Mouse (Mus musculus) lung, postnatal 4 days (tissue): ENCODE data around the gene Ankrd44.
A peak's percentile ranks its signal among the peaks of the same experiment; 100 is the strongest.
"Not testable (repeated sequence)": the region's sequence is repeated elsewhere in the genome, so short reads cannot be mapped to it uniquely, and the experiment has no call there.

Experiments used
- DNase-seq, 2 experiments: peaks; one replicate each; pipeline ENCODE4 v3.0.0; 2021

Ankrd44 gene

DNA sequence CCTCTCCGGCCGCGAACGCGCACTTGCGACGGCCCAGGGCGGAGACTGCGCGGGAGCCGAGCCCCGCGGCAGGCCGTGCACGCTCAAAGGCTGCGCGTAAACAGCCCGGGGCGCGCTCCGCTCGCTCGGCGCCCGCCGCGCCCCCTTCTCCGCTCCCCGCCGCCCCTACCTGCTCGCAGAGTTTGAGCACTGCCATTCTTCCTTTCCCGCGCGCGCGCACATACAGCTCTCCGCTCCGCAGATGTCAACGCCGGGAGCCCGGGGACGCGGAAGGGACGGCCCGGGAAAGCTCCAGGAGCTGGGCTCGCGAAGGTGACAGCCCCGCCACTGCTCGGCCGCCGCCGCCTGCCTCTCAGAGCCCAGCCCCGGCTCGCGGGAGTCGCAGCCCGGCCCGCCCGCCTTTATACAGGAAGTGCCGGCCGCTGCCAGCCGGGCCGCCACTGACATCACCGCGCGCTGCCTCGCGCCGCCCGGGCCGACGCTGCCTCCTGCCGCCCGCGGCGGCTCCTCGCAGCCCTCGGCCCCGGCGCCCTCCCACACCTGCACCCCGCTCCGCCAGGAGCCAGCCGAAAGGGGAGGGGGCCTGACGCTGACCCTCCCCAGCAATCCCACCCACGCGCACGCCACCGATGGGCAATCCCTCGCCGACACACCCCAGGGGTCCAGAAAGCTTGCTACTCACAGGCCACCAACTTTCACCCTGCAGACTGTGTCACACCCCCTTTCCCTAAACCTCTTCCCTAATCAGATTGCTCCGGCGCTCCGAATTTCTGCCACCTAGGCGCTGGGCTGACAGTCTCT lies at the start of gene Ankrd44:
Gene Ankrd44 (minus strand): TSS at position 417 of the 801 bp plus-strand sequence.
- DNase-seq, result peak; percentile 92 to 94

DNA sequence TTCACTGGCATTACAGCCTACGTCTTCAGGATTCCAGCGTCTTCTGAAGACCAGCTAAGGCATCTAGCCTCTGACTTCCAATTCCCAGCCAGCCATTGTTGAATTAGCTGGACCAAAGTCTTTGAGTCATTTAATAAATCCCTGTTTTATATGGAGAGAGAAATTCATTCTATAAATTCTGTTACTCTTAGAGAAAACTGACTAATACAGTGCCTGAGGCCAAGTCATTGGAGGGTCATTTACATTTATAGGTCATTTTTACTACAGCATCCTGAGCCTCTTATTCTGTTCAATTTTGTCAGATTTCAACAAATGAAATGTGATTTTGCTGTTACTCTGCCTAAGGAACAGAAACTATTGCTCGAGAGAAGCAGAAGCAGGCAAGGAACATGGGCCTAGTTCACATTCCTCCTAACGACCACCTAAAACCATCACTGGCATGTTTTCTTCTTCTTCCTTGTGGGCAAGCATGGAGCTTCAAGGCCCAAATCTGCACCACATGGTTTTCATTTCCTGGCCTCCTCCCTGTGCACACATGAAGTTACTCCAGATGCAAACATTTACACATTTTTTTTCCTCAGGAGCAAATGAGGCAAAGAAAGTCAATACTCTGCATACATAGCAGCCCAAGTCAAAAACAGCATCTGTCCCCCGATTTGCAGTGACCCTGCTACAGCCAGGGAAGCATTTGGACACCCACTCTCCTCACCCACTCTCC lies 45.7 kb upstream of the Ankrd44 start:
- no peak for DNase-seq

DNA sequence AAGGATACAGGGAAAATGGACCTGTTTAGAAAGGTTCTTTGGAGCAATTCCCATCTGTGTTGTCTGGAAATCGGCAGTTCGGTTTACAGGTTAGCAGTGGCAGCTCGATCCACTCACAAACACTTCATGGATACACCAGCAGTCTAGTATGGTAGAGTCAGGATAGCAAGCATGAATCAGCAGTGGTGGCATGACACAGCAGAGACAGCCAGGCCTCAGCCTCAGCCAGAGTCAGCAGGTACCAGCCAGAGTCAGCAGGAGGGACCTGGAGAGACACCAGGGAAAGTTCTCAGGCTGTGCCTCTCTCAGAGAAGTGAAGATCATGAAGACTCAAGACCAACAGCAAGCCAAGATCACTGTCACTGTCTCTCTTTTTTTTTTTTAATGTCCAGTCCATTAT lies 40.7 kb upstream of the Ankrd44 start:
- no peak for DNase-seq

DNA sequence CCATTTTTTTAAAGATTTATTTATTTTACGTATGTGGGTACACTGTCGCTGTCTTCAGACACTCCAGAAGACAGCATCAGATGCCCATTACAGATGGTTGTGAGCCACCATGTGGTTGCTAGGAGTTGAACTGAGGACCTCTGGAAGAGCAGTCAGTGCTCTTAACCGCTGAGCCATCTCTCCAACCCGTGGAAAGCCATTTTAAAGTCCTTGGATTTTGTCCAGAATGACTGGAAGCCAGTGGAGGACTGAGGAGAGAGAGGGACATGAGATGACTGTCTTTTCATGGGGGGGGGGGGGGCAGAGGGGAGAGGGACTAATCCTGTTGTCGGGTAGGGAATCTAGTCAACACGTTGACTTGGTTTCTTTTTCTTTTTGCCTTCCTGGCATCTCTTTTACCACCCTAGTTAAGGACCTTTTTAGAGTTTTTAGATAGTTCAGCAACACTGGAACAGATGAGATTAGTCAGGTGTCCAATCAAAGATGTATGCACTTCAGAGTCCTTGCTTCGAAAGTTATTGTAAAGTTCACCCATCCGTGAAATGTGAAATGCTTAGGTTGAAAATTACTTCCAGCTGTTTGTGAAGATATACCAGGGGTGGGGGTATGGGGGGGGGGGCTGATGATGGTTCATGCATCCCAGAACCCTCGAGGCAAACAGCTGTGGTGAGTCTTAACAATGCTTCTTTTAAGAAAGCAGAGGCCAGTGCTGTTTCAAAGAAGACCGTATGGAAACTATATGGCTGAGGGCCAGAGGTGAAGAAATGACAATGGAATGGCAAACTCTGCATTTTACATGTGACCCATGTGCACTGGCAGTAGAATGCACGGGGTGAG lies 39.2 kb upstream of the Ankrd44 start:
- no peak for DNase-seq

DNA sequence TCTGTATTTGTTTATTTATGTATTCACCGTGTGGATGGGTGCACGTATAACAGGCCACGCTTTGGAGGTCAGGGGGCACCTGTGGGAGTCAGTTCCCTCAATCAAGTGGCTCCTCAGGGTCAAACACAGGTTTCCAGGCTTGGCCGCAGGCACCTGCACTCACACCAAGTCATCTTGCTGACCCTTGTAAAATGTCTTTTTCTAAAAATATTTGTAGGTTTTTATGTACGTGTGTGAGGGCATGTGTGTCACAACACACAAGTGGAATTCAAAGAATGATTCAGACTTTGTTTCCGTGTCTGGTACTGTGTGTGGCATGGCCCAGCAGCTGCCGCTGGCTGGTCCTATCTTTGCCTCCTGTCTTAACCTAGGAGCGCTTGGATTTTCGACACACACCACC lies 35.5 kb upstream of the Ankrd44 start:
- no peak for DNase-seq

DNA sequence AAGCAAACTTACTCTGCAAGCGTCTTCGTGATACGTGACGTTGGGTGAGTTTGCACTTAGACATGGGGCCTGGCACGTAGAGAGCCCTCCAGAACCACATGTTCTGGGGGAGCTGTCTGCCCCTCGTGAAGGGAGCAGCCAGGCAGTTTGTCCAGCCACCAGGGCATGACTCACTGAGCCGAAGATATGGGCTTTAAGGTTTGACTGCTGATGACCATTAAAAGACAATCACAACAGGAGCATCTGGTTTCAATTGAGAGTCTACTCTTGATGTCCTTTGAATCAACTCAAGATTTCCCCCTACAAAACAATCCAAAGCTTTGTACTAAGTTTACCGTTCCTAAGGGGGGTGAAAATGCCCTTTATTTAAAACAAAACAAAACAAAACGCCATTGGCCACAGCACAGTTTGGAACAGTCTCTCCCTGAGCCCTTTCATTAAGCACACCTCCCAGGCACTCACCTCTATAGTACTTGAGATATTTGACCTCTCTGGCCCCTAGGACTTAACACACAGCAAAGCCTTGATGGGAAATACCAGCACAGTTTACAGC lies 34.5 kb upstream of the Ankrd44 start:
- DNase-seq, result no peak

DNA sequence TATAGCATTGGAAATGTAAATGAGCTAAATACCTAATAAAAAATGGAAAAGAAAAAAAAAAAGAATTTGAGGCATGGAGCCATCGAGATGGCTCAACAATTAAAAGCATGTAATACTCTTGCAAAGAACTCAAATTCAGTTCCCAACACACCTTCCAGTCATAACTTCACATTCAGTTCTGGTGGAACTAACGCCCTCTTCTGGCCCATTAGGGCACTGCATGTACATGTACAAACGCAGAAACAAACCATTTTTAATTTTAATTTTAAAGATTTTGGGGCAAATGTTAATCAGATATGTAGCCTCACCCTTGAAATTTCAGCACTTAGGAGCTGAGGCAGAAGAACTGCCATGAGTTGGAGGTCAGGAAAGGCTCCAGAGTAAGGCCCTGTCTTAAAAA lies 32.3 kb upstream of the Ankrd44 start:
- no peak for DNase-seq

DNA sequence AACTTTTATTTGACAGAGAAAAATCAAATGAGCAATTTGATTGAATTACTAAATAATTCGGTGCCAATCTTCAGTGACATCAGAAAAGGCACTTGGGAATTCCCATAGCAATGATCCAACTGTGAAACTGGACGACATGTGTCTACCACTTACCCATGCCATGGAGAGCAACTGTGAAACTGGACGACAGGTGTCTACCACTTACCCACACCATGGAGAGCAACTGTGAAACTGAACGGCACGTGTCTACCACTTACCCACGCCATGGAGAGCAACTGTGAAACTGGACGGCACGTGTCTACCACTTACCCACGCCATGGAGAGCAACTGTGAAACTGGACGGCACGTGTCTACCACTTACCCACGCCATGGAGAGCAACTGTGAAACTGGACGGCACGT lies 30.8 kb upstream of the Ankrd44 start:
- DNase-seq, result not testable (repeated sequence)

DNA sequence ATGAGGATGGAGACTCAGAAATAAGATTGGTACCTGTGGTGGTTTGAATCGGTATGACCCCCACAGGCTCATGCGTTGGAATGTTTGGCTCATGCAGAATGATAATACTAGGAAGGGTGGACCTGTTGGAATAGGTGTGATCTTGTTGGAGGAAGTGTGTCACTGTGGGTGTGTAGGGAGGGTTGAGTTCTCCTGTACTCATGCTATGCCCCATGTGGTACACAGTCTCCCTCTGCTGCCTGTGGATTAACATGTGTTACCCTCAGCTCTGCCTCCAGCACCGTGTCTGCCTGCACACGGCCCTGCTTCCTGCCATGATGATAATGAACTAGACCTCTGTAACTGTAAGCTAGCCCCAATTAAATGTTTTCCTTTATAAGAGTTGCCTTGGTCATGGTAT lies 28.7 kb upstream of the Ankrd44 start:
- no peak for DNase-seq

DNA sequence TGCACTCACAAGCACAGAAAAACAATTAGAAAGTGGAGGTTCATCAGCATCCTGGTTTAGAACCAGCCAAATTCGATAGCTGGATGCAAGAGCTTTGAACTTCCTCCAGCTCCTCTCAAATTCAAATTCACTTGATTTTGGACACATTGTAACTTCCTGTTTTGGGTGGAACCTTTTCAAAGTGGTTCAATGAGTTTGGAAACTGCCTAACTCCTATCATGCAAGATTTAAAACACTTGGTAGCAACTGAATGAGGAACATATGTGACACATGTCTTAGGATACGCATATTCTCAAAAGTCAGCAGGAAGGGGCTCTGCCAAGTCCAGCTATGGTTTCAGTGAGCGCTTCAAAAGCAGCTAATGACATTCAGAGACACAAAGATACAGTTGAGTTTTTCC lies 18.5 kb upstream of the Ankrd44 start:
- no peak for DNase-seq

DNA sequence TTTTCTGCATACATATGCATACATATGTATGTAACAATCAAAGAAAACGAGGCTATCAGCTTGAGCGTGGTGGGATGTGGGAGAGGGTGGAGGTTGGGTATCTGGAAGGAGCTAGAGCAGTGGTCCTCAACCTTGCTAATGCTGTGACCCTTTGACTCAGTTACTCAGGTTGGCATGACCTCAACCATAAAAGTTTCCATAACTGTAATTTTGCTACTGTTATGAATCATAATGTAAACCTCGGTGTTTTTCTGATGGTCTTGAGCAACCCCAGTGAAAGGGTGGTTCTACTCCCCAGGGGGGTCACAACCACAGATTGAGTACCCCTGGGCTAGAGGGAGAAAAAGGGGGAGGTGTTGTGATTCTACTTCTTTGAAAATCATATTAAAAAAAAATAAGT lies 9.3 kb upstream of the Ankrd44 start:
- DNase-seq, result no peak

DNA sequence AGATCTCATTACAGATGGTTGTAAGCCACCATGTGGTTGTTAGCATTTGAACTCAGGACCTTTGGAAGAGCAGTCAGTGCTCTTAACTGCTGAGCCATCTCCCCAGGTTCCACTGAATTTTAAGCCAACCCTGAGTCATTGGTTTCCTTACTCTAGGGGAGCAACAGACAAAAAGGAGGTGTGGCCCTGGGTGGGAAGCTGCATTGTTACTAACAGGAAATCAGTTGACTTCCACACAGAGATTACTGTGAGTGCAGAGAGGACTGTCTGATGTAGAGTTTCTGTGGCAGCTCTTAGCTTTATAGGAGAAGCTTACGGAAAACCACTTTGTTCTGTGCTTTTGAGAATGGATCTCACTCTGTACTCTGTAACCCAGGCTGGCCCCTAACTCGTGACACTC lies 8.7 kb upstream of the Ankrd44 start:
- no peak for DNase-seq

DNA sequence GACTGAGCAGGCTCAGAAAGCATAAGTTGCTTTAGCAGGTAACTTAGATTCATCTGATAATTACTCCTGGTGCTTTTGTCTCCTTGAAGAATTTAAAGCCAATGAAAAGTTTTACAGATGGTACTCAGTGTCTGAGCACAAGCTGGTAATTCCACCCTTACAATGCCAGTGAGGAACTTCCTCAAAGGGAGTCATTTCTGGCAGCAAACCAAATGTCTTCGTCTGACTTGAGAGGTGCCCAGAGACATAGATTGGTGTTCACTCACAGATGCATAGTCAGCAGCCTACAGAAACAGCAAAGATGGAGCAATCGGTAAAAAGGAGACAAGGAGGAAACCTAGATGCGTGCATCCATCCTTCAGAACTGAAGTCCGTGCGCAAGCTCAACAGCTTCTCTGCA lies 7.5 kb upstream of the Ankrd44 start:
- no peak for DNase-seq

DNA sequence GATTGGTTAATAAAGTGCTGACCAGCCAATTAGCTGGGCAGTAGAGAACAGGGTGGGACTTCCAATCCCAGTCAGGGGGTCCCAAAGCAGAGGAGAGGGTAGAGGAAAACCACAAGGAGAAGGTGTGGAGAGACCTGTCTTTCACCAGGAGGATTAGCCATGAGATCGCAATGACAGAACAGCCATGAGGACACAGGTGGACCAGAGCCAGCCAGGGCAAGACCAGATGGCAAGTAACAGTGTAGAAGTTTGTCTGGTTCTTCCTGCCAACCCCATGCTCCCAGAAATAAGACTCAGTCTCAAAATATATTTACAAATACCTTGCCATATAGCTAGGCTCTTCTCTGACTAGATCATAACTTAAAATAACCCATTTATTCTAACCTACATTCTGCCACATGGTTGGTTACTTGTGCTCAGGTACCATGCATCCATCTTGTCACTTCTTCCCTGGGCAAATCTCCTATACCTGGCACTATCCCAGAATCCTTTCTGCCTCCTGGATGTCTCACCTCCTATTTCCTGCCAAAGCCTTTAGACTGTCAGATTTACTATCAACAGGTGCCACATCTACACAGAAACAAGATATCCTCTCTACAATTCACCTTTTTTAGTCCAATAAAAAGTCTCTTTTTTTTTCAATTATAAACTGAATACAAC lies 6.4 kb upstream of the Ankrd44 start:
- DNase-seq, result no peak

DNA sequence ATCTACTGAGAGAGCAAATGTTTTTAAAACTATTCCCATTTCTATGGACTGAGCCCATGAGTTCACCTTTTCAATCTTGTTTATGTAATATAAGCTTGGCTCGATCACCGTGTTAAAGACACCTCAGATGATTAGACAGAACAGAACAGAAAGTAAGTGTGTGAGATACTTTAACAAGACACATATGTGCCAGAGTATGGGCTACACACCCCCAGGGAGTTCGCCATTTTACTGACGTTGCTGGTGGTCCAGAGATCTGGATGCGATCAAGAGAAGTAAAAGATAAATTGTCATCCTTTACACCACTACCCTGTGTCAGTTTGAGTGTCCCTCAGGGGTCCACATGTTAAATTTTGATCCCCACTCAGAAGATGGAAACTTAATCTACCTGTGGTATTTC lies 5.0 kb upstream of the Ankrd44 start:
- DNase-seq, result no peak

DNA sequence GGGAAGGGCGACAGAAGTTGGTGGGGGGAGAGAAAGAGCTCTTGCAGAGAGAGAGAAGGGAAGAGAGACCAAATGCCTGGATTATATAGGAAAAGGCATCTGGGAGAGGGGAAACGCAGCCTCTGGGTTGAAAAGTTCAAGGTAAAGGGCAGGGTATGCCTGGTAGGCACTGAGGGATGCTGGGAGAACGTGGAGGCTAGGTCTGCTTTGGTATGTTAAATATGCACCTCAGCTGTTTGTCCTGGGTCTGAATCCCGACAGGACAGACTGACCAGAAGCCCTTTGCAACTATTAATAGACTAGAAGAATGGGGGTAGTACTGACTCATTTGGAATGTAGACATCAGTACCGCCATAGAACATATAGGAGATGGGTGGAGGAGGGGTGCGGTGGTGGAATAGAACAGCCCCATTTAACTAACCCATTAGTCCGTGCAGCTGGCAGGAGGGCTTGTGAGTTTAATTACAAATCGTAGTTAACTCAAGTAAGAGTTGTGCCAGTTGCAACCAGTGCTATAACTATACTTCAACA lies 4.5 kb upstream of the Ankrd44 start:
- no peak for DNase-seq

DNA sequence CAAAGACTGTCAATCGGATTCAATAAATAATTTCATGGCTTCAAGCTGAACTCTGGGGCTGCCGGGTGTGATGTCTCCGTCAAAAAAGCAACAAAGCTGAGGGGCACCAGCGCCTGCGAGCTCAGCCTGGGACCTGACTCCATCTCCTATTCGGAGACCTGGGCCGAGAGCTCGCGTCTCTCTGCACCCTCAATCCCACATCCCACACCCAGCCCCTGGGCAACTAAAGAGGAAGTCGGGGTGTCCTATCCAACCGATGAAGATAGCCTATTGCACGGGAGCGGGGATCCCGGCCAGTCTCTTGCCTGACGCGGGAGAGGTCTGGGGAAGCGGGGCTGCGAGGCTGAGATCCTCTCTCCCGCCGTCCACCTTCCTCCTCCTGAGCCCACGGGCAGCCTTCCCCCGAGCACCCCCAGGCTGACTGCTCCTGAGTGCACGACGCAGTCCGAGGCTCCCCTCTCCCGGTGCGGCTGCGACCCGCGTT lies 694 bp downstream of the Ankrd44 start:
- peak; percentile 47 to 57 for DNase-seq

DNA sequence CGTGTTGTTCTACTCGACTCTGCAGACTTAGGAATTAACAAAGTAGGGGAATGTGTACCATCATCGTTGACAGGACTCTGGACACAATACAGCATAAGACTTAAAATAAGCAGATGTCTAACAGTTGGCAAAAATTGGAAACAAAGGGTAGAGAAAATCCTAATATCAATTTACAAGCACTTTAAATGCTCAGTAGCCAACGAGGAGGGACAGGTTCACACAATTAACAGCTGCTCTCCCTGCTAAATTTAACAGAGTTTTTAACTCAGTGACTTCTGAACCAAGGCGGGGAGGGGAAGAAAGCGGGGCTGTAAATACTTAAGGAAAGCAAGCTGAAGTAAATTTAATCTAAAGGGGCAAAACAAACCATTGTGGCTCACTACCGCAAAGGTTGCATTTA lies 1.4 kb downstream of the Ankrd44 start:
- DNase-seq, result no peak

DNA sequence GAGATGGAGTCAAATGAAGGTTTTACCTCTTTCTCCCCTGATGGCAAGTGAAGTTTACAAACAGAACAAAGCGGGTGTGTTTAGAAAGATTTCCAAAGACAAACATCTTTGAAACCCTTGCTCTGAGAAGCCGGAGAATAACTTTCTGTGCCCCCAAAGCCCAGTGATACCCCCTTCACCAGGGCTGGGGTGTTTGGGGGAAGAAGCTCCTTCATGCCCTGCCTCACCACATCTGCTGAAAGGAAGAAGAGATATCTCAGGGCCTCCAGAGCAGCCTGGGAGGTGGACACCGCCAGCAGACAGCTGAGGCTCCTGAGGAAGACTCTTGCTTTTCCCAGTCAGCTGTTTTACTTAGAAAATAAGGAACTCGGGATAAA lies 1.9 kb downstream of the Ankrd44 start:
- no peak for DNase-seq

DNA sequence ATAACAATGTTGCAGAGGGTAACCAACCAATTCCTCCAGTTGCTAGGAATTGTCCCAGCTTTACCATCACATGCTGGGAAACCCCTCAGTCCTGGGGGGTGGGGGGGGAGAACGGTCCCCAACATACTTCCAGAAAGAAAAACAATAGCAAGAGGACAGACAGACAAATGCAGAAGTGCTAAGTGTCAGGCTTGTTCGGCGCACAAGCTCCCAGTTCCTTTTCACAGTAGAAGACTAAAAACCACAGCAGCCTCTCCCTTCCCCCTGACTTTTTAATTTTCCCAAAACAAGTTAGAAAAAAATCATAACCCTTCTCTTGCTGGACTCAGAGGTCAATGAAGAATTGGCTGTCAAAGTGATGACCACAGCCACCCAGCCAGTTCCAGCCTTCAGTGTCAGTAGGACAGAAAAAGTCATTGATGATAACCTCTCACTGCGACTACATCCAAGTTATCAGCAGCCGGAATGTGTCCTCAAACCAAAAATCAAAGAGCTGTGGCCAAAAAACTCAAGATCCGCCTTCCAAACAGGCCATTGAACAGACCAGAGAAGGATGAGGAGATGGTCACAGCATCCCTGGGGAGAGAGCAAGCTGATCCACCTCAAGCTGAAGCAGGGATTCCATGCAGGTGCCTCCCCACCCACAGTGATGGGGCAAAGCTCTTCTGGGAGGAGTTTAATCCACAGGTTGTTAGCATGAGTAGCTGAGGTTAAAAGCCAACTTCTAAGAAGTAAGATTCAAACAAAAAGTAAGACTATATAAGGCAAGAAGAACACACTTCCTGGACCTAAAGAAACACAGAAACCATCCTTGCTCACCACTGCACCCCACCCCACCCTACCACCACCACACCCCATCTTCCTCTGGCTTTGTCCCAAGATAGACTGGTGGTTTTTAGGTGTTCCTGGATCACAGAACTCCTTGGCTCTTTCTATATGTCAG lies 2.5 kb downstream of the Ankrd44 start:
- no peak for DNase-seq

DNA sequence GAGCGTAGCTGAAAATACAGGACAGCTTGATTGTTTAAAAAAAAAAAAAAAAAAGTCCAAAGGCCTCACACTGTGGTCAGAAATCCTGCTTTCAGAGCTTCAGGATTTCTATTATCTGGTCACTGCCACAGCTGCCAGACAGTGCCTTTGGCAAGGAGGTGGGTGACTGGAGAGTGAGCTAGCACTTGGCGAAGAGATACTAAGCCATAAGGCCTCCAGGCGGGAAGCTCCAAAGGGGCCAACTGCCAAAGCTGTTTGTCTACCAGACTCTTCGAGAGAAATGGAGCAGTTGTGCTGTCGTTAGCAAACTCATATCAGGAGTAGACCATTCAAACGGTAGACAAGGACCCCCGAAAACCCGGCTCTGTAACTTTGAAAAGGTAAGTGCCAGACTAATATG lies 3.5 kb downstream of the Ankrd44 start:
- DNase-seq, result peak in 1 of 2 experiments; percentile 43
